Mouse (Mus musculus) thymus, postnatal 36 days (tissue): ENCODE measurements around the gene Csrnp2.
A peak's percentile ranks its signal among the peaks of the same experiment; 100 is the strongest.
"Not testable (repeated sequence)": the region's sequence is repeated elsewhere in the genome, so short reads cannot be mapped to it uniquely, and the experiment has no call there.

Experiments used
- DNase-seq, 2 experiments: peaks; one replicate each; pipeline ENCODE4 v3.0.0; 2022; ENCODE audit warnings: mixed read lengths in 2 of 2

The Csrnp2 gene

GRCm38 (mm10) chr15:100495102-100495501, at the start of gene Csrnp2:
Csrnp2 (minus strand) TSS chr15:100495488.
- DNase-seq: peak; percentile 89 to 92

- DNase-seq: not testable (repeated sequence)
Measured at GRCm38 (mm10) chr15:100543651-100544030, 48.4 kb upstream of the Csrnp2 start.

GRCm38 (mm10) chr15:100542876-100543650, 47.8 kb upstream of the Csrnp2 start:
- DNase-seq: not testable (repeated sequence)

GRCm38 (mm10) chr15:100541426-100541825, 46.1 kb upstream of the Csrnp2 start:
- DNase-seq: no peak

- DNase-seq: not testable (repeated sequence)
Measured at GRCm38 (mm10) chr15:100541001-100541400, 45.7 kb upstream of the Csrnp2 start.

- peak in 1 of 2 experiments; percentile 4 for DNase-seq
Measured at GRCm38 (mm10) chr15:100539411-100539810, 44.1 kb upstream of the Csrnp2 start.

GRCm38 (mm10) chr15:100537913-100538312, 42.6 kb upstream of the Csrnp2 start:
- peak in 1 of 2 experiments; percentile 5 for DNase-seq

GRCm38 (mm10) chr15:100527900-100528299, 32.6 kb upstream of the Csrnp2 start:
- DNase-seq: no peak

- DNase-seq: no peak
Measured at GRCm38 (mm10) chr15:100525405-100525804, 30.1 kb upstream of the Csrnp2 start.

GRCm38 (mm10) chr15:100520306-100520705, 25.0 kb upstream of the Csrnp2 start:
- DNase-seq: no peak

- no peak for DNase-seq
Measured at GRCm38 (mm10) chr15:100515121-100515520, 19.8 kb upstream of the Csrnp2 start.

GRCm38 (mm10) chr15:100513387-100513786, 18.1 kb upstream of the Csrnp2 start:
- DNase-seq: no peak

- no peak for DNase-seq
Measured at GRCm38 (mm10) chr15:100510072-100510471, 14.8 kb upstream of the Csrnp2 start.

GRCm38 (mm10) chr15:100508454-100509167, 13.3 kb upstream of the Csrnp2 start:
- DNase-seq: no peak

GRCm38 (mm10) chr15:100499506-100499905, 4.2 kb upstream of the Csrnp2 start:
- DNase-seq: not testable (repeated sequence)

GRCm38 (mm10) chr15:100494647-100495046, 641 bp downstream of the Csrnp2 start:
- DNase-seq: no peak

- no peak for DNase-seq
Measured at GRCm38 (mm10) chr15:100491966-100492365, 3.3 kb downstream of the Csrnp2 start.

GRCm38 (mm10) chr15:100489263-100489662, 6.0 kb downstream of the Csrnp2 start:
- no peak for DNase-seq

- not testable (repeated sequence) for DNase-seq
Measured at GRCm38 (mm10) chr15:100488297-100488696, 7.0 kb downstream of the Csrnp2 start.

GRCm38 (mm10) chr15:100487050-100487449, 8.2 kb downstream of the Csrnp2 start:
- DNase-seq: no peak

GRCm38 (mm10) chr15:100486450-100486849, 8.8 kb downstream of the Csrnp2 start:
- no peak for DNase-seq

- no peak for DNase-seq
Measured at GRCm38 (mm10) chr15:100485576-100485975, 9.7 kb downstream of the Csrnp2 start.

GRCm38 (mm10) chr15:100478925-100479324, 16.4 kb downstream of the Csrnp2 start:
- no peak for DNase-seq

- no peak for DNase-seq
Measured at GRCm38 (mm10) chr15:100478351-100478750, 16.9 kb downstream of the Csrnp2 start.
